Mouse (Mus musculus) lung, postnatal 4 days (tissue): Measurements from ENCODE around the gene Slc44a2.

Experiments used
- DNase-seq, 2 experiments: peaks; one replicate each; pipeline ENCODE4 v3.0.0; 2021

The Slc44a2 gene

DNA sequence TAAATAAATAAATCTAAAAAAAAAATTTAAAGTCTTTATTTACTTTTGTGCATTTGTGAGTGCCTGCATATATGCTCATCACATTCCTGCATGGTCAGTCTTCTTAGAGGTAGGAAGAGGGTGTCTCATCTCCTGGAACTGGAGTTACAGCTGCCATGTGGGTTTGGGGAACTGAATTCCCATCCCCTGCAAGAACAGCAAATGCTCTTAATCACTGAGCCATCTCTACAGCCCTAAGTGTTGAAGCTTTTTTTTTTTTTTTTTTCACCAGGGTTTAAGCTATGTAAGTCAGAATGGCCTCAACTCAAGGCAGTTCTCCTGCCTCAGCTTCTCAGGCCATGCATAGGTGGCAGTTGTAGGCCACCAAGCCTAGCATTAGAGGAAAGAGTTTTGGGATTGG lies 14.2 kb downstream of the Slc44a2 start:
- no peak for DNase-seq

DNA sequence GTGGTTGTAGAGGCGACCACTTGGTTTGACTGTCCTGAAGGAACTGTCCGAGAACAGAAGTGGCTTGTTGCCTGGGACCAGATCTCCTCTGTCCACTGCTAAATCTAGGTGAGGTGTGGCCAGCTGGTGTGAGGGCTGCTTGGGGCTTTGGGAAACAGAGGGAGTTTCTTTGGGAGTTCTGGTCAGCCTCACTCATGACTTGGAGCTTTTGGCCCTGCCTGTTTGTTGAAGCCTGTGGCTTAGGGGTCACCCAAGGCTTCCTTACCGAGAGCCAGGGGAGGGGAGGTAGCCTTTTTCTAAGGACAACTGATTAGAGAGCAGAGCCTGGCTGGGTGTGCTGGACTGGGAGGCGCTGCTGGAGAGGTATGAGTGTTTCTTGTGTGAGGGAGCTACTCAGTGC lies 14.9 kb downstream of the Slc44a2 start:
- no peak for DNase-seq

DNA sequence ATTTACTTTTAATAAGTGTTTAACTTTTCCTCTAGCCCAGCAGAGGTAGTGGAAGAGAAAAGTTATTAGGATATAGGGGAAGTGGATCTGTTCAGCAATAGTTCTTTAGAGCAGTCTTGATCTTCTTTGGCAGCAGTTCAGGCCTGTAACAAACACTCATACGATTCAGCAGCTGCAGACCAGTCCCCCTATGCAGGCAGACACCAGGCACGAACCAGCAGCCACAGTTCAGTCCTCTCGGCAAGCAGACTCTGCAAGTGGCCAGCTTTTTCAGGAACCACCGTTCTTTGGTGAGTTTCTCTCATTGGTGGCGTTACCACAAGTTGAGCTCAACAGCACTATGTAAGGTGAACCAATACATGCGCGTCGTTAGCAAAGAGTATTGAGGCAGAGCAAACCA lies 16.0 kb downstream of the Slc44a2 start:
- no peak for DNase-seq

DNA sequence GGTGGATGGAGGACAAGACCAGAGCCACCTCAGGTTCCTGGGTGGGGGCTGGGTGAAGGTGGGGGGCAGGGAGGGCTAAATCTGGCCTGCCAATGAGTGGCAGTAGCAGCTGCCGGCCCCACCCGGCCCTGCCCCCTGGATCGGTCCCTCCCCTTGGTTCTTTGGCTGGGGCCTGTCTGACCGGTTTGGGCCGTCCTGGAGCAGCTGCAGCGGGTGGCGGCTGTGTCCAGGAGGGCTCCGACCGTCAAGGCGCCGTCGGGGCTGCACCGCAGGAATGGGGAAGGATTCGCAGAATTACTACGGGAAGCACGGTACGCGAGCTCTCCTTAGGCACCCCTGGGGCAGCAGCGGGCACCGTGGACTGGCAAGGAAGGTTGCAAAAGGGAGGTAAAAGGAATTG lies 17.2 kb downstream of the Slc44a2 start:
- peak; percentile 77 to 86 for DNase-seq

GRCm38 (mm10) chr9:21340411-21340810 lies 19.9 kb downstream of the Slc44a2 start:
- DNase-seq: no peak

DNA sequence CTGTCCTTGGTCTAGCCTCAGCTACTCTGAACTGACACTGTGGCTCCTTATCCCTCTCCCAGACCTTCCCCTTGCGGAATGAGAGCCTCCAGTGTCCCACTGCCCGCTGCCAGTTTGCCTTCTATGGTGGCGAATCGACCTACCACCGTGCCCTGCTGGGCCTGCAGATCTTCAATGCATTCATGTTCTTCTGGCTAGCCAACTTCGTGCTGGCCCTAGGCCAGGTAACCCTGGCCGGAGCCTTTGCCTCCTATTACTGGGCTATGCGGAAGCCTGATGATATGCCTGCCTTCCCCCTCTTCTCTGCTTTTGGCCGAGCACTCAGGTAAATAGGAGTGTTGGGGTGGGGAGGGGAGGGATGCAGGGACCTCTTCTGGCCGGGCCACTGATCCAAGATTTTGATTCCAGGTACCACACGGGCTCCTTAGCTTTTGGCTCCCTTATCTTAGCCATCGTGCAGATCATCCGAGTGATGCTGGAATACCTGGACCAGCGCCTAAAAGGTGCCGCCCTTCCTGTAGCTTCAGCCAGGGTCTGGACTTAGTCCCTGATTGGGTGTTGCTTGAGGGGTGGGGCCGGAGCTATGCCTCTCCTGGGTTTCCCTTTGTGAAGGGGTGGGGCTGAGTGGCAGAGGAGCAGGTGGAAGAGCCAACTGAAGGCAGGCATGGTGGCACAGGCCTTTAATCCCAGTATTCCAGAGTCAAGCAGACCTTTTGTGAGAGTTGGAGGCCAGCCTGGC lies 26.3 kb downstream of the Slc44a2 start:
- DNase-seq: peak in 1 of 2 experiments; percentile 43

GRCm38 (mm10) chr9:21348152-21348551 lies 27.7 kb downstream of the Slc44a2 start:
- no peak for DNase-seq

- DNase-seq: no peak
Measured at GRCm38 (mm10) chr9:21351178-21351577, 30.7 kb downstream of the Slc44a2 start.

GRCm38 (mm10) chr9:21351702-21352377 lies 31.3 kb downstream of the Slc44a2 start:
- DNase-seq: no peak

DNA sequence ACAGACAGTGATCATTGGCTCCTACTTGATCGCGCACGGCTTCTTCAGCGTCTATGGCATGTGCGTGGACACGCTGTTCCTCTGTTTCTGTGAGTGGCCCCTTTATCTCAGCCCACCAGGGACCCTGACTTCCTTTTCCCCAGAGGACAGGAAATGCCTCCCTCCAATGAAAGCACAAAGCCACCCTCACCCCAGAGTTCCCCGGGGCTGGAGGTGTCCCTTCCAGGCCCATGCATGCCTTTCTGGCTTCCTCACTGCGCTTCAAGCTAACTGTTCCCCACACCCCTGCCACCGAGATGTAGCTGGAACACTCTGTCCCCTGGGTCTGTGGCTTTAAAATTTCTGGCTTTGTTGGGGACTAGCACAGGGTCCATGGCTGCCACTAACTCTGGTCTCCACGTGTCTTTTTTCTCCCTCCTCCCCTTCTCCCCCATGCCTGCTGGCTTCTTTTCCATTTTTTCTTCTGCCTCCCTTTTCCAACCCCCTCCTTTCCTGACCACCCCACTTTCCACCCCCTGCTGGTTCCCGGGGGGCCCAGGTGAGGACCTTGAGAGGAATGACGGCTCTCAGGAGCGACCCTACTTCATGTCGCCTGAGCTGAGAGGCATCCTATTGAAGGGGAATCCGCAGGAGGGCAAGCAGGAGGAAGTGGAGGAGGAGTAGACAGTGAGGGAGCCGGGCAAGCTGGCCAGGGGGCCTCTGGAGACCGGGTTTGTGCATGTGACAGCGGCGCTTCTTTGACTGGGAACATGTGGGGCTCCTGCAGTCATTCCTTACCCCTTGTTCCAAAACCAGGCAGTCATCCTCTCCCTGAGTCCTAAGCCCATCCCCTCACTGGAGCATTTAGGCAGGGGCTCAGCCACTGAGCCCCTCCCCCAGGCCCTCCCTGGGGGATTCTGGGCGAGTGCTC lies 32.2 kb downstream of the Slc44a2 start:
- peak in 1 of 2 experiments; percentile 40 for DNase-seq

- DNase-seq: no peak
Measured at GRCm38 (mm10) chr9:21353373-21353686, 32.8 kb downstream of the Slc44a2 start.

DNA sequence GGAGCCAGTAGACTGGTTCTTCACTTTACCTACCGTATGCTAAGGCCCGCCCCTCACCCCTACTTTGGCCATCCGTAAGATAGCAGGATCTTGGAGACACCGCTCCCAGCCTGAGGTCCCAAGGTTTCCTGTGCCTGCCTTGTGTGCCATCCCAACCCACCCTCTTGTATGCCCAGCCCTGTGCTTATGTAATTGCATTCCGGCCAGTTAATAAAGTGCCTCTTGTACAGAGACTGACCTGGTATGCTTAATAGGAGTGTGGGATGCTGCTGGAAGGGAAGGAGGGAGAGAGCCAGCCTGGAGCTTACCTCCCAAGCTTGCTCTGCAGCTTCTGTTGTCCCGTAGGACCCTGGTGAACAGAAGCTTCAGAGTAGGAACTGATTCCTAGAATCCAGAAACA lies 34.3 kb downstream of the Slc44a2 start:
- peak in 1 of 2 experiments; percentile 55 for DNase-seq

DNA sequence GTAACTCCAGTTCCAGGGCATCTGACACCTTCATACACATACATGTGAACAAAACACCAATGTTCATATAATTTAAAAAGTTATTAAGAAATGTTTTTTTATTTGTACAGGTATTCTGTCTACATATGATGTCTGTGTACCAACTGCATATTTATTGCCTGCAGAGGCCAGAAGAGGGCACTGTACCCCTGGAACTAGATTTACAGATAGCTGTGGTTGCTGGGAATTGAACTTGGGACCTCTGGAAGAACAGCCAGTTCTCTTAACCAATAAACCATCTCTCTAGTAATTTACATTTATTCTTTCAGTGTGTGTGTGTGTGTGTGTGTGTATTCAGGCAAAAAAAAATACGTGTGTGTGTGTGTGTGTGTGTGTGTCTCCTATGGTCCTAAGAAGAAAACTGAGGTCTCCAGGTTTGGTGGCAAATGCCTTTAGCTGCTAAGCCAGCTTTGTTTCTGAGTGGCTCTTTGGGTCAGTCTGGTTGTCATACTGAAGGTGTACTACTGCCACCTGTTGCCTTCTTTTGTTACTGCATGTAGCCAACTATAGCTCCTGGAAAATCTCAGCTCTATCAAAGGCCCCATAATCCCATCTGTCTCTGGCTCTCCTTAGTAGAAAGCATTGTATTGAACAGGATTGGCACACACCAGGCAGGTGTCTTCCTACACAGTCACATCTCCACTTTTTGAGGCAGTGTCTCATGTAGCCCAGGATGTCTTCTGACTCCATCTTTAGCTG lies 36.7 kb downstream of the Slc44a2 start:
- peak in 1 of 2 experiments; percentile 79 for DNase-seq

GRCm38 (mm10) chr9:21366541-21367220 lies 46.2 kb downstream of the Slc44a2 start:
- DNase-seq: peak in 1 of 2 experiments; percentile 72

DNA sequence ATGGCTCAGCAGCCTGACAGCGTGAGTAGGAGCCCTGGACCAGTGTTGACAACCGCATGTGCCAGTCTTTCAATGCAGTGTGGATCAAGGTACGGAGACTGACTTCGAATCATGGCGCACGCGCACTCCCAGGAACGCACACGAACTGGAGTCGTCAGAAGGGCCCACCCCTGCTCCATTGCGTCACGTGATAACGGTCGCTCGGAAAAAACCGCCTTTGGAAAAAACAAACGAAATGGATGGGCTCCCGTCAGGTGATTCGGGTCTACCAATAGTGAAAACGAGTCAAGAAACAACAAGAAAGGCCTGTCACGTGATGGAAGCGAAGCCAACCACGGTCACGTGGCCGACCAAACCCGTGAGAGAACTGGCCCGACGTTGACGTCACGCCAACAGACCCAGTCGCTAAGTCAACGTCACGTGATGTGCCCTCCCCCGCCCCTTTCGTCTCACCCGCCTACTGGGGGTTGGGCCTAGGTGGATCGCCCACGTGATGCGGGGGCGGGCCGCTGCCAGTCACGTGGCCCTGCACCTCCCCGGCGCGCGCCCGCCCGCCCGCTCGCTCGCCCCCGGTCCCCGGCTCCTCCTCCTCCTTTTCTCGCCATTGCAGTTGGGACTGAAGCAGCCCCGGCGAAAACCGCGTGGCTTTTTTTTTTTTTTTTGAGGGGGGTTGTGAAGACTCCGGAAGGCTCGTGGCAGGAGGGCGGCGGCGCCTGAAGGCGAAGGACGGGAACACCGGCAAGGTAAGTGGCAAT lies 47.0 kb downstream of the Slc44a2 start, which contains the start of gene Ilf3:
Gene Ilf3 (plus strand): TSS at position 515 of the 755 bp plus-strand sequence.
- DNase-seq: peak; percentile 100

DNA sequence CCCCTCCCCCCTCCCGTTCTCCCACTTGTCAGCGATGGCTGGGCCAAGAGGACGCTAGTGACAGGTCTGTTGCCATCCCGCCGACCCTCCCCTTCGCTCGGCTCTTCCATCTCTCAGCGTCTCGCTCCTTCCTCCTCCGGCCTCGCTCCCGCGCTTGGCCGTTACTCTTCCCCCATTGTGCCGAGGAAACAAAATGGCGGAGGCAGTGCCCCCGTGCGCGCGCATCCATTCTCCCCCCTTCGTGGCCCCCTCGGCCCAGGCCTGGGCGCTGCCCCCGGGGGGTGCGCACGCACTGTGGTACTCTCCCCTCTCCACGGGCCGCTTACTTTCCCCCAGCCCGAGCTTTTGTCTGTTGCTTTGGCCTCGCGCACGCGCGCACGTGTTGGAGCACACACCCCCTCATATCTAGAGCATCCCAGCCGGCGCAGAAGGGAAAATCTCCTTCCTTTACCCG lies 47.7 kb downstream of the Slc44a2 start:
- DNase-seq: peak; percentile 82 to 84

DNA sequence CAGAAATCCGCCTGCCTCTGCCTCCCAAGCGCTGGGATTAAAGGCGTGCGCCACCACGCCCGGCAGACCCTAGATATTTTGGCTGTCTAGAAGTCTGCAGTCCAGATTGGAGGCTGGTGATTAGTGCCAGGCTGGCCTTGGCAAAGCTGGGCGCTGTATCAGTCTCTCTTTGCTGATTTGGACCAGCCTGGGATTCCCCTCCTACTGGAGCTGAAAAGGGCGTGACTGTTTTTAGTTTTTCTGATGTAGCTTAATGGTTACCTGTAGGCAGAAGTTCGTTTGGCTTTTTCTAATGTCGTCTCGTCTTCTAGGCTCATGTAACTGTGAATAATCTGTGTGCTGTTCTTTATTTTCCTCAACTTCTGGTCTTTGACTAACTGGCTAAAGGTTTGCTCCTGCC lies 48.6 kb downstream of the Slc44a2 start:
- DNase-seq: no peak

DNA sequence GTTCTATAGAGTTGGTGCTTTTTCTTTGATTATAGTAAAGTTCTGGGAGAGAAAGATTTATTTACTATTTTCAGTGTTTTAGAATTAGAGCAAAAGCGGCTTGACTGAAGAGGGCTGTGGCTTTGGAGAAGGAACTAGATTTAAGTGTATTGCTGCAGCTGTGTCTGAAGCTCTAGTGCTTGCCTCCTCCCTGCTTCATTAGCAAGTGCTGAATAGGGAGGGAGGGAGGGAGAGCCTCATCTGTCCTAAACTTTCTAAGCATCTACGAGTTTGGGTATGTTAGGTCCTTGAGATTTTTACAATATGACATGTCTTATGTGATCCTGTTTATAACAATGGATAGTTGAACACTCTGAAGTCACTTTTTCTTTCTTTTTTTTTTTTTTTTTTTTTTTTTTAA lies 50.4 kb downstream of the Slc44a2 start:
- no peak for DNase-seq

- DNase-seq: no peak
Measured at GRCm38 (mm10) chr9:21372508-21372907, 52.0 kb downstream of the Slc44a2 start.

DNA sequence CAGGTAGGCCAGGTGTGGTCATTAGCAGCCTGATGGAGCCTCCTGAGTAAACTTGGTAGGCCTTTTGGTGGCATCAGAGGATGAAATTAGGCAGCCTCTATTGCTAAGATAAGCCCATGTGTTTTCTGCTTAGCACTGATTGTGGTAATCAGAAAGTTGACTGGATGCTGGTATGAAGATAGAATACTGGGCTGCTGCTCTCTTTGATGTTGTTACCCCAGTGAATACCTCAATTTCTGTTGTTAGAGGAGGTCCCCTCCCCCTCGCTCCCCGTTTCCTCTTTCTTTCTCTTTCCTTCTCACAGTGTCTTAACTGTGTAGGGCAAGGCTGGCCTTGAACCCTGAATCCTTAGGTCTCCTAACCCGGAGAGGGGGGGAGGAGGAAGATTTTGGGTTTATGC lies 58.7 kb downstream of the Slc44a2 start:
- DNase-seq: no peak

DNA sequence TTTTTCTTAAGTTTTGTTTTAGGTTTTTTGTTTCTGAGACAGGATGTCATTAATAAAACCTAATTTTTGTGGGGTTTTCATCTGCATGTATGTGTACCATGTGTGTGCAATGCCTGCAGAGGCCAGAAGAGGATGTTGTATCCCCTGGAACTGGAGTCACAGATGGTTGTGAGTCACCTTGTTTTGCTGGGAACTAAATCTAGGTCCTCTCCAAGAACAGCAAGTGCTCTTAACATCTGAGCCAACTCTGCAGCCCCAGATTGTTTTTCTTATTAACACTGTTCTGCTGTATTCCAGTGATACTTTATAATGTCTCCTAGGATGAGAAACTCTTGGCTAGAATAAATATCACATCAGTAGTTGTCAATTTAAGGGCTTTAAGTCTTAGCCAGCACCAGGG lies 60.4 kb downstream of the Slc44a2 start:
- no peak for DNase-seq
